Mouse (Mus musculus): ENCODE measurements at regions not wholly inside any gene's neighbourhood (a gene's known extent, or its start where the extent isn't known, plus 50 kb on each side); places are given as distances from the start of the nearest gene placed in this dataset.

DNA sequence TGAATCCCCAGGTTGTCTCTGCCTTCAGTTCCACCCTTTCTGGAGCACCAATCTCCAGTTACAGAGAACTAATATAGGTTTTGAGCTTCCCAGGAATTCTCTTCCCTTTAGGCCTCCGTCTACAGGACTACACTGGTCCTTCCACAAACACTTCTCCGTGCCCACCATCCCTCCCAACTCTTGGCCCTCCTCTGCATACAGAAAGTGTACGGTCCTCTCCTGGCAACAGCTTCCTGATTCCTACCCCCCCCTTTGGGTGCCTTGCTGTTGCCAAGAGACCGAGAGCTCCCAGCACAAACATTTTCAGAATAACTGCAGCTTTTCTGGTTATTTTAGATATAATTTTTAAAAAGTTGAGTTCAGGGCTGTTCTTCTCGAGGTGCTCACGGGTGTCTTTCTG is 119.0 kb downstream of the Gm19410 start:
- TF ChIP-seq CTCF (IDR thresholded peaks at IDR 0.05; ENCODE audit: low read depth), result no peak
- no peak for TF ChIP-seq EP300 (IDR thresholded peaks at IDR 0.05; ENCODE audit: low read depth)

Data from liver, embryonic 14.5 days (tissue).